Comparison of ENCODE assay signal across 29 mouse cellular contexts in genomic region chr3:89499696-89500095, GRCm38 (mm10). TPM values are rescaled to one million over a fixed set of nuclear protein-coding genes. Genes with fewer than 3 reads are reported as not detected.
"Had no signal": no experiment of that assay in that cellular context is flagged by ENCODE, and none has a peak within 500 bp of the region (broad histone marks: within the 10 kb centered on the region; RNA-seq: fewer than 3 reads in every experiment).

No protein-coding gene starts in this region.

- H3K9ac ChIP-seq: heart, embryonic 12.5 days; hindbrain, embryonic 12.5 days; hindbrain, embryonic 14.5 days; intestine, embryonic 15.5 days; kidney, embryonic 15.5 days; limb, embryonic 13.5 days; limb, embryonic 15.5 days; liver, embryonic 12.5 days; liver, embryonic 14.5 days had no signal

- DNase-seq: gastrocnemius, adult 2 months; gastrocnemius, postnatal 10 days; gastrocnemius, postnatal 25 days; heart, adult 18-20 months; heart, postnatal 10 days; heart, postnatal 4 days; kidney, adult 2 months; kidney, adult 9 months; kidney, postnatal 10 days; kidney, postnatal 25 days; kidney, postnatal 4 days; layer of hippocampus, adult 9-11 months; layer of hippocampus, postnatal 36 days; left cerebral cortex, postnatal 4 days had no signal

- H3K9me3 ChIP-seq: heart, embryonic 10.5 days; hindbrain, embryonic 10.5 days; hindbrain, embryonic 12.5 days; intestine, embryonic 15.5 days; kidney, embryonic 15.5 days; limb, embryonic 13.5 days; limb, embryonic 15.5 days; liver, embryonic 12.5 days had no signal

- ATAC-seq: hindbrain, embryonic 16.5 days; inflammation-experienced regulatory T-cells, adult 6 months; intestine, embryonic 15.5 days; intestine, postnatal 0 days; liver, embryonic 12.5 days had no signal

- H3K27ac ChIP-seq: gastrocnemius, adult 2 months; heart, embryonic 10.5 days; hindbrain, embryonic 10.5 days; hindbrain, embryonic 12.5 days; hindbrain, embryonic 14.5 days; intestine, embryonic 15.5 days; kidney, embryonic 15.5 days; limb, embryonic 13.5 days; limb, embryonic 15.5 days; liver, embryonic 12.5 days; liver, embryonic 14.5 days had no signal

- H3K36me3 ChIP-seq: heart, embryonic 10.5 days; heart, embryonic 12.5 days; hindbrain, embryonic 10.5 days; hindbrain, embryonic 12.5 days; intestine, embryonic 15.5 days; kidney, embryonic 15.5 days; limb, embryonic 13.5 days; limb, embryonic 15.5 days; liver, embryonic 12.5 days had no signal

- H3K4me3 ChIP-seq: gastrocnemius, adult 2 months; heart, embryonic 10.5 days; heart, embryonic 12.5 days; hindbrain, embryonic 10.5 days; hindbrain, embryonic 12.5 days; intestine, embryonic 15.5 days; kidney, embryonic 15.5 days; limb, embryonic 13.5 days; limb, embryonic 15.5 days; liver, embryonic 12.5 days had no signal

- H3K27me3 ChIP-seq: hindbrain, embryonic 12.5 days; intestine, embryonic 15.5 days; kidney, embryonic 15.5 days; limb, embryonic 13.5 days; limb, embryonic 15.5 days had no signal

- H3K4me1 ChIP-seq: heart, embryonic 10.5 days; heart, embryonic 12.5 days; hindbrain, embryonic 12.5 days; intestine, embryonic 15.5 days; kidney, embryonic 15.5 days; limb, embryonic 13.5 days; limb, embryonic 15.5 days; liver, embryonic 12.5 days had no signal

- H3K4me2 ChIP-seq: heart, embryonic 12.5 days; hindbrain, embryonic 12.5 days; hindbrain, embryonic 14.5 days; intestine, embryonic 15.5 days; kidney, embryonic 15.5 days; limb, embryonic 13.5 days; limb, embryonic 15.5 days; liver, embryonic 12.5 days had no signal

RNA-seq across cellular contexts. Expression of gene Kcnn3, which starts 20.3 kb away (rescaled TPM):
- total RNA-seq: granulocyte monocyte progenitor cell, adult 5-6 weeks had no signal
- polyA plus RNA-seq: inflammation-experienced regulatory T-cells, adult 6 months; liver, embryonic 12.5 days had no signal
